Mouse (Mus musculus): ENCODE results near the gene Tbx6. TPM values are rescaled to one million over a fixed set of nuclear protein-coding genes. Genes with fewer than 3 reads are reported as not detected.

The Tbx6 gene
- polyA plus RNA-seq, 1 experiment from 2014 or later: 1.3 TPM

GRCm38 (mm10) chr7:126825403-126825802 is 44.1 kb downstream of the Tbx6 start:
- Histone ChIP-seq H3K9me3 (replicated peaks; ENCODE audit: control insufficient read depth, low read length) (no peaks in the 10 kb centered on the region), H3K27me3 (ENCODE audit: control insufficient read depth, insufficient read depth, low read depth, low read length) (peaks cover 21% of the 10 kb centered on the region), H3K36me3 (ENCODE audit: control insufficient read depth, insufficient read depth) (no peaks in the 10 kb centered on the region), H3K4me1 (ENCODE audit: control insufficient read depth, low read depth, low read length) (no peaks in the 10 kb centered on the region), H3K4me2 (ENCODE audit: low read depth, low read length) (no peak overlapping the region), H3K4me3 (ENCODE audit: low read depth, low read length) (no peak overlapping the region), H3K27ac (ENCODE audit: low read length) (no peak overlapping the region), H3K9ac (ENCODE audit: low read depth, low read length) (no peak overlapping the region)
- ATAC-seq (ENCODE audit: low read depth): no peak
- 19% methylated on average over 8 of the region's 8 CpGs for WGBS (ENCODE audit: insufficient replicate concordance)

GRCm38 (mm10) chr7:126825952-126826351 is 44.7 kb downstream of the Tbx6 start:
- no peak overlapping the region for H3K27ac ChIP-seq (ENCODE audit: low read length)
- H3K9ac ChIP-seq (ENCODE audit: low read depth, low read length): no peak overlapping the region
- no peaks in the 10 kb centered on the region for H3K9me3 ChIP-seq (replicated peaks; ENCODE audit: control insufficient read depth, low read length)
- WGBS (ENCODE audit: insufficient replicate concordance): 56% methylated on average over 5 of the region's 5 CpGs
- no peak overlapping the region for H3K4me3 ChIP-seq (ENCODE audit: low read depth, low read length)
- H3K36me3 ChIP-seq (ENCODE audit: control insufficient read depth, insufficient read depth): no peaks in the 10 kb centered on the region
- H3K4me1 ChIP-seq (ENCODE audit: control insufficient read depth, low read depth, low read length): no peaks in the 10 kb centered on the region
- no peak for ATAC-seq (ENCODE audit: low read depth)
- H3K4me2 ChIP-seq (ENCODE audit: low read depth, low read length): no peak overlapping the region
- peaks cover 21% of the 10 kb centered on the region for H3K27me3 ChIP-seq (ENCODE audit: control insufficient read depth, insufficient read depth, low read depth, low read length)

- Histone ChIP-seq H3K9me3 (replicated peaks; ENCODE audit: control insufficient read depth, low read length) (no peaks in the 10 kb centered on the region), H3K36me3 (ENCODE audit: control insufficient read depth, insufficient read depth) (no peaks in the 10 kb centered on the region), H3K4me3 (ENCODE audit: low read depth, low read length) (peak within 1 kb of the TSS; percentile 35), H3K9ac (ENCODE audit: low read depth, low read length) (no peak within 1 kb of the TSS), H3K4me1 (ENCODE audit: control insufficient read depth, low read depth, low read length) (no peaks in the 10 kb centered on the region), H3K27ac (ENCODE audit: low read length) (no peak within 1 kb of the TSS), H3K4me2 (ENCODE audit: low read depth, low read length) (peak within 1 kb of the TSS; percentile 54), H3K27me3 (ENCODE audit: control insufficient read depth, insufficient read depth, low read depth, low read length) (peaks cover 3% of the 10 kb centered on the region; the same call in 1 of the 2 replicates)
- ATAC-seq (ENCODE audit: low read depth): no peak
- WGBS (ENCODE audit: insufficient replicate concordance): 50% methylated on average over 5 of the region's 5 CpGs
Measured at GRCm38 (mm10) chr7:126831539-126831938, 50.3 kb downstream of the Tbx6 start, which contains the start of gene 4930451I11Rik. Gene 4930451I11Rik (minus strand): TSS chr7:126831639.

- peak overlapping the region; percentile 54 for H3K4me2 ChIP-seq (ENCODE audit: low read depth, low read length)
- peak; percentile 76 for ATAC-seq (ENCODE audit: low read depth)
- no peak overlapping the region for H3K9ac ChIP-seq (ENCODE audit: low read depth, low read length)
- WGBS (ENCODE audit: insufficient replicate concordance): 1% methylated on average over 21 of the region's 21 CpGs
- peak overlapping the region; percentile 35 for H3K4me3 ChIP-seq (ENCODE audit: low read depth, low read length)
- H3K27ac ChIP-seq (ENCODE audit: low read length): no peak overlapping the region
- no peaks in the 10 kb centered on the region for H3K36me3 ChIP-seq (ENCODE audit: control insufficient read depth, insufficient read depth)
- peaks cover 3% of the 10 kb centered on the region; the same call in 1 of the 2 replicates for H3K27me3 ChIP-seq (ENCODE audit: control insufficient read depth, insufficient read depth, low read depth, low read length)
- no peaks in the 10 kb centered on the region for H3K4me1 ChIP-seq (ENCODE audit: control insufficient read depth, low read depth, low read length)
- H3K9me3 ChIP-seq (replicated peaks; ENCODE audit: control insufficient read depth, low read length): no peaks in the 10 kb centered on the region
Measured at GRCm38 (mm10) chr7:126832036-126832598, 50.8 kb downstream of the Tbx6 start.

GRCm38 (mm10) chr7:126833294-126833693 is 52.0 kb downstream of the Tbx6 start:
- no peaks in the 10 kb centered on the region for H3K36me3 ChIP-seq (ENCODE audit: control insufficient read depth, insufficient read depth)
- H3K4me2 ChIP-seq (ENCODE audit: low read depth, low read length): no peak overlapping the region
- WGBS (ENCODE audit: insufficient replicate concordance): 61% methylated on average over 1 of the region's 1 CpGs
- no peak for ATAC-seq (ENCODE audit: low read depth)
- H3K4me3 ChIP-seq (ENCODE audit: low read depth, low read length): no peak overlapping the region
- peaks cover 3% of the 10 kb centered on the region; the same call in 1 of the 2 replicates for H3K27me3 ChIP-seq (ENCODE audit: control insufficient read depth, insufficient read depth, low read depth, low read length)
- H3K9me3 ChIP-seq (replicated peaks; ENCODE audit: control insufficient read depth, low read length): no peaks in the 10 kb centered on the region
- H3K27ac ChIP-seq (ENCODE audit: low read length): no peak overlapping the region
- no peaks in the 10 kb centered on the region for H3K4me1 ChIP-seq (ENCODE audit: control insufficient read depth, low read depth, low read length)
- H3K9ac ChIP-seq (ENCODE audit: low read depth, low read length): no peak overlapping the region

Other genes with a start within 250 kb of the Tbx6 start
- 87.8 and 93.1 TPM in 2 replicates for gene Eif3c, start 215.1 kb upstream of the Tbx6 start, polyA plus RNA-seq (2015; fragmentation: Nextera tagmentation; extraction: Ambion mirVana)
- gene Apobr, start 196.5 kb upstream of the Tbx6 start, polyA plus RNA-seq (2015; fragmentation: Nextera tagmentation; extraction: Ambion mirVana): 2.3 and 2.4 TPM in 2 replicates
- 11.7 and 11.9 TPM in 2 replicates for gene Cln3, start 195.7 kb upstream of the Tbx6 start, polyA plus RNA-seq (2015; fragmentation: Nextera tagmentation; extraction: Ambion mirVana)
- gene Il27, start 186.5 kb upstream of the Tbx6 start, polyA plus RNA-seq (2015; fragmentation: Nextera tagmentation; extraction: Ambion mirVana): 0.09 and 0.27 TPM in 2 replicates
- 4.2 and 5.8 TPM in 2 replicates for gene Nupr1, start 150.6 kb upstream of the Tbx6 start, polyA plus RNA-seq (2015; fragmentation: Nextera tagmentation; extraction: Ambion mirVana)
- 20.8 and 28.6 TPM in 2 replicates for gene Sgf29, start 132.2 kb upstream of the Tbx6 start, polyA plus RNA-seq (2015; fragmentation: Nextera tagmentation; extraction: Ambion mirVana)
- 69.5 and 88.7 TPM in 2 replicates for gene Sult1a1, start 105.1 kb upstream of the Tbx6 start, polyA plus RNA-seq (2015; fragmentation: Nextera tagmentation; extraction: Ambion mirVana)
- gene Bola2, start 86.1 kb upstream of the Tbx6 start, polyA plus RNA-seq (2015; fragmentation: Nextera tagmentation; extraction: Ambion mirVana): 72.6 and 78.4 TPM in 2 replicates
- 2.4 and 2.8 TPM in 2 replicates for gene Slx1b, start 85.7 kb upstream of the Tbx6 start, polyA plus RNA-seq (2015; fragmentation: Nextera tagmentation; extraction: Ambion mirVana)
- 98.9 and 105 TPM in 2 replicates for gene Coro1a, start 73.7 kb upstream of the Tbx6 start, polyA plus RNA-seq (2015; fragmentation: Nextera tagmentation; extraction: Ambion mirVana)
- gene Mapk3, start 21.9 kb upstream of the Tbx6 start, polyA plus RNA-seq (2015; fragmentation: Nextera tagmentation; extraction: Ambion mirVana): 19.6 and 22.3 TPM in 2 replicates
- gene Gdpd3, start 15.1 kb upstream of the Tbx6 start, polyA plus RNA-seq (2015; fragmentation: Nextera tagmentation; extraction: Ambion mirVana): 0.36 and 0.55 TPM in 2 replicates
- gene Ypel3, start 4.5 kb upstream of the Tbx6 start, polyA plus RNA-seq (2015; fragmentation: Nextera tagmentation; extraction: Ambion mirVana): 102 and 119 TPM in 2 replicates
- 82.2 and 91.1 TPM in 2 replicates for gene Ppp4c, start 11.0 kb downstream of the Tbx6 start, polyA plus RNA-seq (2015; fragmentation: Nextera tagmentation; extraction: Ambion mirVana)
- gene Fam57b, start 16.2 kb downstream of the Tbx6 start, polyA plus RNA-seq (2015; fragmentation: Nextera tagmentation; extraction: Ambion mirVana): not detected in 2 replicates
- not detected in 2 replicates for gene 4930451I11Rik, start 50.2 kb downstream of the Tbx6 start, polyA plus RNA-seq (2015; fragmentation: Nextera tagmentation; extraction: Ambion mirVana)
- gene Doc2a, start 65.9 kb downstream of the Tbx6 start, polyA plus RNA-seq (2015; fragmentation: Nextera tagmentation; extraction: Ambion mirVana): not detected in 2 replicates
- gene Hirip3, start 80.5 kb downstream of the Tbx6 start, polyA plus RNA-seq (2015; fragmentation: Nextera tagmentation; extraction: Ambion mirVana): 10.0 and 10.8 TPM in 2 replicates
- gene Ino80e, start 80.9 kb downstream of the Tbx6 start, polyA plus RNA-seq (2015; fragmentation: Nextera tagmentation; extraction: Ambion mirVana): 25.7 and 26.6 TPM in 2 replicates
- gene Taok2, start 103.2 kb downstream of the Tbx6 start, polyA plus RNA-seq (2015; fragmentation: Nextera tagmentation; extraction: Ambion mirVana): 11.7 and 13.2 TPM in 2 replicates
- 18.7 and 20.0 TPM in 2 replicates for gene Tmem219, start 141.4 kb downstream of the Tbx6 start, polyA plus RNA-seq (2015; fragmentation: Nextera tagmentation; extraction: Ambion mirVana)
- gene Kctd13, start 147.4 kb downstream of the Tbx6 start, polyA plus RNA-seq (2015; fragmentation: Nextera tagmentation; extraction: Ambion mirVana): 3.2 and 3.8 TPM in 2 replicates
- not detected in 2 replicates for gene Asphd1, start 168.1 kb downstream of the Tbx6 start, polyA plus RNA-seq (2015; fragmentation: Nextera tagmentation; extraction: Ambion mirVana)
- 0.15 and 0.19 TPM in 2 replicates for gene Sez6l2, start 169.1 kb downstream of the Tbx6 start, polyA plus RNA-seq (2015; fragmentation: Nextera tagmentation; extraction: Ambion mirVana)
- gene Cdipt, start 194.4 kb downstream of the Tbx6 start, polyA plus RNA-seq (2015; fragmentation: Nextera tagmentation; extraction: Ambion mirVana): 39.5 and 42.6 TPM in 2 replicates
- gene Cdiptos, start 194.6 kb downstream of the Tbx6 start, polyA plus RNA-seq (2015; fragmentation: Nextera tagmentation; extraction: Ambion mirVana): 0.30 and 0.74 TPM in 2 replicates
- 7.7 and 8.9 TPM in 2 replicates for gene Mvp, start 233.1 kb downstream of the Tbx6 start, polyA plus RNA-seq (2015; fragmentation: Nextera tagmentation; extraction: Ambion mirVana)
- not detected in 2 replicates for gene Pagr1b, start 235.0 kb downstream of the Tbx6 start, polyA plus RNA-seq (2015; fragmentation: Nextera tagmentation; extraction: Ambion mirVana)
- gene Pagr1a, start 235.9 kb downstream of the Tbx6 start, polyA plus RNA-seq (2015; fragmentation: Nextera tagmentation; extraction: Ambion mirVana): 17.2 and 24.3 TPM in 2 replicates
- 10.7 and 17.7 TPM in 2 replicates for gene Gm42742, start 239.6 kb downstream of the Tbx6 start, polyA plus RNA-seq (2015; fragmentation: Nextera tagmentation; extraction: Ambion mirVana)
- 0.24 and 0.67 TPM in 2 replicates for gene Prrt2, start 239.7 kb downstream of the Tbx6 start, polyA plus RNA-seq (2015; fragmentation: Nextera tagmentation; extraction: Ambion mirVana)
- gene Maz, start 245.6 kb downstream of the Tbx6 start, polyA plus RNA-seq (2015; fragmentation: Nextera tagmentation; extraction: Ambion mirVana): 19.5 and 20.9 TPM in 2 replicates